Mouse (Mus musculus): ENCODE results near the gene Foxl2. TPM values are rescaled to one million over a fixed set of nuclear protein-coding genes. Genes with fewer than 3 reads are reported as not detected.

The Foxl2 gene
- total and polyA plus RNA-seq, 2 experiments from 2014 or later, result 0.05 to 0.28 TPM

DNA sequence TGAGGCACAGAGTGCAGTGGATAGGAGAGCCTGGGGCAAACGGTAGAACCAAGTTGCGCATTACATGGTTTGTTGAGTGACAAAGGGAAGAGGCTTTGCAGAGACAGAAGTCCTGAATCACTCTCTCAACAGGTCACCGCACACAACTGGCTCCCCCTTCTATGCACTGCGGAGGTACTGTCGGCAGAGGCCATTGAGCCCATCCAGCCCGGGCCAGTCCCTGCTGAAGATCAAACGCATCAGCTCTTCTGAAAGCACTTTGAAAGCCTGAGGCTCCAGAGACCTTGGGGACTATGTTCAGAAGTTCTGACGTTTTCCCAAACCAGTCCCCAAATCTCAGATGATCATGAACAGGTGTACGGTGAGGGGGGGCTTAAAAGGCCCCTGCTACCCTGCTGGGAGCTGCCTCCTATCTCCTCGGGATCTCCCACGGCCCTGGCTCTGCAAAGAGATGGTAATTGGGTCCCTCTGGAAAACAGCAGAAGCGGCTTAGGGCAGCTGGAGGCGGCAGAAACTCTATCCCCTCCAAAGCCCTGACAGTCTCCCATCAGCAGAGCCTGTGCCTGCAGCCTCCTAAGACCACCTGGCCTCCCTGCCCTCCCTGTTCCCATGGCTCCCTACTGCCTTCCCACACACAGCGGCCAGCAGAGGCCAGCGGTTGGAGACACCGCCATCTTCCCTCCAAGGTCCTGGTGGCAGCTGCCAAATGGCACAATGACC is 19.7 kb upstream of the Foxl2 start:
- Histone ChIP-seq H3K36me3 (ENCODE audit: insufficient read depth, low read length) (no peaks in the 10 kb centered on the region), H3K4me2 (ENCODE audit: low read depth, low read length) (no peak overlapping the region), H3K9me3 (ENCODE audit: low read length) (no peaks in the 10 kb centered on the region), H3K9ac (replicated peaks; ENCODE audit: low read length) (no peak overlapping the region), H3K4me3 (ENCODE audit: low read length) (no peak overlapping the region), H3K4me1 (ENCODE audit: insufficient read depth, low read length) (no peaks in the 10 kb centered on the region), H3K27ac (no peak overlapping the region), H3K27me3 (ENCODE audit: insufficient read depth, low read length) (no peaks in the 10 kb centered on the region; the same call in 1 of the 2 replicates)
- WGBS, result 24% methylated on average over 16 of the region's 16 CpGs
- TF ChIP-seq CTCF (IDR thresholded peaks at IDR 0.05; ENCODE audit: low read depth), result no peak
- no peak for DNase-seq (ENCODE audit: low spot score)
- no peak for ATAC-seq

DNA sequence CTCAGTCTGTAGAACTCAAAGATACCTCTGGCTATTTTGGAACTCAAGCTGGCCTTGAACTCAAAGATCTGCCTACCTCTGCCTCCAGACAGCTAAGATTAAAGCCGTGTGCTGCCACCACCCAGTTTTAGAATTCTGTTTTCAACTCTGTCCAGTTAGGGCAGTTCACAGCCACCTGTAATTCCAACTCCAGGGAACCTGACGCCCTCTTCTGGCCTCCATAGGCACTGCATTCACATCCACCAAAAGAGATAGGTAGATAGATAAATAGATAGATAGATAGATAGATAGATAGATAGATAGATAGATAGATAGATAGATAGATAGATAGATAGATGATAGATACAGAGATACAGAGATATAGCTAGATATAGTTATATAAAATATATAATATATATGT is 15.8 kb upstream of the Foxl2 start:
- Histone ChIP-seq H3K4me2 (ENCODE audit: low read depth, low read length) (no peak overlapping the region), H3K9me3 (ENCODE audit: low read length) (no peaks in the 10 kb centered on the region), H3K27me3 (ENCODE audit: insufficient read depth, low read length) (no peaks in the 10 kb centered on the region; the same call in 1 of the 2 replicates), H3K36me3 (ENCODE audit: insufficient read depth, low read length) (no peaks in the 10 kb centered on the region), H3K4me3 (ENCODE audit: low read length) (no peak overlapping the region), H3K9ac (replicated peaks; ENCODE audit: low read length) (no peak overlapping the region), H3K27ac (no peak overlapping the region), H3K4me1 (ENCODE audit: insufficient read depth, low read length) (no peaks in the 10 kb centered on the region)
- 27% methylated on average over 2 of the region's 2 CpGs for WGBS
- ATAC-seq (no peak), DNase-seq (ENCODE audit: low spot score) (no peak)
- peak; percentile 54 for TF ChIP-seq CTCF (IDR thresholded peaks at IDR 0.05; ENCODE audit: low read depth)

DNA sequence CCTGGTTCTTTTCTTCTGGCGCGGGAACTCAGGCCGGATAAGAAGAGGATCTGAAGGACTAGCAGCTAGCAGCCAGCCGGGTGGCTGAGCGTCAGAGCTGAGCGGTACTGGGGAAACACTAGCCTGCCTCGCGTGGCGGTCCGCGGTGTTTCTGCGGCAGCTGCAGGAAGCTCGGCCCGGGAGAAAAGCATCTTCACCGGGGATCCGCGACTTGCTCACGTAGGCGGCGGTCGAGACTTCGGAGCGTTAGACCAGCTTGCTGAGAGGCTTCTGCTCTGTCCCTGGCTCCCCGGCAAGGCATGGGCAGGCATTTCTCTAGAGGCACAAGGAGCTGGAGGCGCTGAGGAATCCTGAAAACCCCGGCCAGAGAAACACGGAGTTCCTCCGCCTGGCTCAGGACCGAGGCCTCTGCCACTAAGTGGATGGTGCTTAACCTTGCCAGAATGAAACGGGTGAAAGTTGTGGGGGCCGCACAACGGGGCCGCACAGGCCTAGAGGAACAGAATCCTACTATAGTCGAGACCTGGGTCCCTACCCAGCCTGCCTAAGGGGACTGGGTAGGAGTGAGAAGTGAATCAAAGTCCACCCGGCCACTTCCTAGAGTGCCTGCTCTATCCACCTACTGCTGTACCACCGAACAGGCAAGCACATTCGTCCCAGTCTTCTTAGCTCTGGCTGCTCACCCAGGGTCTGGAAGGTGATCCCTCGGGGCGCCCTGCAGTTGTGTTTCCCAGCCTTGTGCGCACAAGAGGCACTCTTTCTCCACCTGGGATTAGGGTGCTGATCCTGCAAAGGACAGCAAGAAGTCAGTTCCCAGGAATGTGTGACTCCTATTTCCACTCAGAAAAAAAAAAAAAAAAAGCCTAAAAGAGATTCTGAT is 2.7 kb upstream of the Foxl2 start:
- ATAC-seq, result no peak

DNA sequence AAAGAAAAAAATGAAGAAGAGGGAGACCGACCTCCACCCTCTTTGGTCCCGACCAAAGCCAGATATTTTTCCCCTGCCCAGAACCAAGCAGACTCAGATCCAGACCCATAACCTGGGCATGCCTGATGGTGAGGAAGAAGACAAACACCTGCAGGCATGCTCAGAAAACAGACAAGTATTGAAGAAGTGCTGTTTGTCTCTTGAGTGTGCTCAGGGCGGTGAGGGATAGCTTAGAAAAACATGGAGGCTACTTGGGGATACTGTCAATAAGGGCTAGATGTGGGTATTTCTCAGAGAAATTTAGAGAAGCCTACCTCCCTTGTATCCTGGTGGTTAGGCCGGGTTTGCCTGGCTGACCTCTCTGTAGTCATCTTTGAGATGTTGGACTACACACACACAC is 1.8 kb upstream of the Foxl2 start:
- no peak for DNase-seq (ENCODE audit: low spot score)
- Histone ChIP-seq H3K4me3 (ENCODE audit: low read length) (no peak overlapping the region), H3K36me3 (ENCODE audit: insufficient read depth, low read length) (no peaks in the 10 kb centered on the region), H3K27me3 (ENCODE audit: insufficient read depth, low read length) (peaks cover 62% of the 10 kb centered on the region), H3K4me2 (ENCODE audit: low read depth, low read length) (no peak overlapping the region), H3K9ac (replicated peaks; ENCODE audit: low read length) (no peak overlapping the region), H3K27ac (no peak overlapping the region), H3K4me1 (ENCODE audit: insufficient read depth, low read length) (peaks cover 13% of the 10 kb centered on the region), H3K9me3 (ENCODE audit: low read length) (no peaks in the 10 kb centered on the region)
- 4% methylated on average over 4 of the region's 4 CpGs for WGBS
- ATAC-seq, result no peak
- TF ChIP-seq CTCF (IDR thresholded peaks at IDR 0.05; ENCODE audit: low read depth), result no peak

More for the DNA sequence above, 2.7 kb upstream of the Foxl2 start:
- Histone ChIP-seq H3K27me3 (ENCODE audit: insufficient read depth, low read length) (peaks cover 62% of the 10 kb centered on the region), H3K27ac (no peak overlapping the region), H3K4me1 (ENCODE audit: insufficient read depth, low read length) (peaks cover 13% of the 10 kb centered on the region), H3K36me3 (ENCODE audit: insufficient read depth, low read length) (no peaks in the 10 kb centered on the region), H3K9me3 (ENCODE audit: low read length) (no peaks in the 10 kb centered on the region), H3K9ac (replicated peaks; ENCODE audit: low read length) (no peak overlapping the region; the same call in 1 of the 2 replicates), H3K4me3 (ENCODE audit: low read length) (peak overlapping the region; percentile 20), H3K4me2 (ENCODE audit: low read depth, low read length) (peak overlapping the region; percentile 43)
- 2% methylated on average over 40 of the region's 40 CpGs for WGBS
- peak; percentile 48 for DNase-seq (ENCODE audit: low spot score)
- TF ChIP-seq CTCF (IDR thresholded peaks at IDR 0.05; ENCODE audit: low read depth), result peak; percentile 45

DNA sequence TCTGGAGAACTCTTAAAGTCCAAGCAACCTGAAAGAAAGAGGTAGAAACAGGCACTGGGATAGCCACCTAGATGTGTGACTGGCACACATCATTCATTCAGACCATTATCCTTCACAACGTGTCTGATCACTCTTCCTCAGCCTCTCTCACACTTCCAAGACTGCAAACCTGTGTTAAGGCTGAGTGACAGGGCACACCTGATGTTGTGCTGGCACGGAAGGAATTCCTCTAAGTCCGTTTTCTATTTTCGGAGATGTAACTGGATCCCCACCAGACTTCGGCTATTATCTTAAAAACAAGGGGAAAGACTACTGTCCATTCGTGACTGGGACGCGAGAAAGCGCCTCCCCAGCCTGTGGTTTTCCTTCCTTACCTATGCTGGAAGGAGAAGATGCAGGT is 1.3 kb upstream of the Foxl2 start:
- peaks cover 13% of the 10 kb centered on the region for H3K4me1 ChIP-seq (ENCODE audit: insufficient read depth, low read length)
- H3K27me3 ChIP-seq (ENCODE audit: insufficient read depth, low read length), result peaks cover 65% of the 10 kb centered on the region
- no peak overlapping the region for H3K27ac ChIP-seq
- no peak for TF ChIP-seq CTCF (IDR thresholded peaks at IDR 0.05; ENCODE audit: low read depth)
- DNase-seq (ENCODE audit: low spot score) (no peak), ATAC-seq (no peak)
- H3K9me3 ChIP-seq (ENCODE audit: low read length), result no peaks in the 10 kb centered on the region
- H3K4me3 ChIP-seq (ENCODE audit: low read length), result no peak overlapping the region
- 5% methylated on average over 9 of the region's 9 CpGs for WGBS
- H3K36me3 ChIP-seq (ENCODE audit: insufficient read depth, low read length), result no peaks in the 10 kb centered on the region
- no peak overlapping the region for H3K9ac ChIP-seq (replicated peaks; ENCODE audit: low read length)
- no peak overlapping the region for H3K4me2 ChIP-seq (ENCODE audit: low read depth, low read length)

DNA sequence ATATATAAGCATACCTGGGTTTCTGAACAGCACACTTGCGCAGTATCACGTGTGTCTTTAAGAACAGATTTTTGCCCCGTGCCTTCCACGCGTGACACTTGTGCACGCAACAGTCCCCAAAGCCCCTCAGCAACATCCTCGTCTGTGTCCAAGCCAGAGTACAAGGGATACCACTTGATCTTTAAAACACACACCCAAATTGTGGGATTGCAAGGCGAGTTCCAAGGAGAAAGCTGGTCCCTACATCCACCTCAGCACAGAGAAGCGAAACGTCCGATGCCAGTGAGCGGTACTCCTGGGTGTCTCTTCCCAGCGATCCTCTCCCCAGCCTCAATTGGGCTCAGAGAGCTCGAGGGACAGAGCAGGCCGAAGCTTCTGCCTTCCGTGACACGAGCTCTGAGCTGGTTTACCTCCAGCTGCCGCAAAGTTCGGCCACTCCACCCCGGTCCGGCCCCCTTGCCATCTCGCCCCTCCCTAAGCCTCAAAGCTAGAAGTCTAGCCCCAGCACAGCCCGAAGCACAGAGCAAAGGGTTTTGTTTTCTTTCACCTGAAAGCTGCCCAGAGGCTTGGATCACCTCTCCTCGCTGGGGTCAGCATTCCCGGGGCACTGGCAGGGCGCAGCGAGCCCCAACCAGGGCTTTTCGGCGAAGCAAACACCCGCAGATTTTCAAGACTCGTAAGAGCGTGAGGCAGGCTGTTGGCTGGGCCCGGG is 541 bp upstream of the Foxl2 start:
- no peak for TF ChIP-seq CTCF (IDR thresholded peaks at IDR 0.05; ENCODE audit: low read depth)
- 0 out of 2 replicates have a peak overlapping the region, but pooled peaks have one; percentile 31 for H3K9ac ChIP-seq (replicated peaks; ENCODE audit: low read length)
- H3K27ac ChIP-seq, result peak overlapping the region; percentile 48; the same call in 1 of the 2 replicates
- peak overlapping the region; percentile 36 for H3K4me3 ChIP-seq (ENCODE audit: low read length)
- H3K9me3 ChIP-seq (ENCODE audit: low read length), result no peaks in the 10 kb centered on the region
- peaks cover 72% of the 10 kb centered on the region for H3K27me3 ChIP-seq (ENCODE audit: insufficient read depth, low read length)
- no peak for ATAC-seq
- H3K4me1 ChIP-seq (ENCODE audit: insufficient read depth, low read length), result peaks cover 13% of the 10 kb centered on the region
- 2% methylated on average over 33 of the region's 33 CpGs for WGBS
- peak overlapping the region; percentile 58 for H3K4me2 ChIP-seq (ENCODE audit: low read depth, low read length)
- H3K36me3 ChIP-seq (ENCODE audit: insufficient read depth, low read length), result no peaks in the 10 kb centered on the region
- DNase-seq (ENCODE audit: low spot score), result no peak
